ENCODE assay signal across 24 mouse cellular contexts in genomic region chr3:151639431-151640111, GRCm38 (mm10).
"Had no signal": no experiment of that assay in that cellular context is flagged by ENCODE, and none has a peak within 500 bp of the region (broad histone marks: within the 10 kb centered on the region; RNA-seq: fewer than 3 reads in every experiment).

No protein-coding gene starts in this region.

- DNase-seq: forebrain, postnatal 0 days; gastrocnemius, postnatal 14 days; gastrocnemius, postnatal 36 days; heart, adult 11 months; heart, adult 2 months; heart, postnatal 14 days; heart, postnatal 36 days; kidney, adult 18-20 months; kidney, adult 8-10 months; kidney, postnatal 10 days; kidney, postnatal 25 days; kidney, postnatal 4 days had no signal

- H3K4me2 ChIP-seq: heart, embryonic 11.5 days; heart, embryonic 13.5 days; heart, embryonic 15.5 days; hindbrain, embryonic 14.5 days; intestine, embryonic 15.5 days; limb, embryonic 12.5 days had no signal

- H3K9ac ChIP-seq: forebrain, postnatal 0 days; heart, embryonic 13.5 days; heart, embryonic 15.5 days; hindbrain, embryonic 14.5 days; intestine, embryonic 15.5 days; limb, embryonic 12.5 days had no signal

- H3K36me3 ChIP-seq: heart, embryonic 13.5 days; heart, embryonic 15.5 days; intestine, embryonic 15.5 days; limb, embryonic 10.5 days; limb, embryonic 12.5 days had no signal

- H3K9me3 ChIP-seq: heart, embryonic 13.5 days; heart, embryonic 15.5 days; intestine, embryonic 15.5 days; limb, embryonic 10.5 days; limb, embryonic 12.5 days had no signal

- H3K27me3 ChIP-seq: heart, embryonic 13.5 days; heart, embryonic 15.5 days; intestine, embryonic 15.5 days; limb, embryonic 12.5 days had no signal

- H3K4me3 ChIP-seq: heart, adult 2 months; heart, embryonic 13.5 days; heart, embryonic 15.5 days; intestine, embryonic 15.5 days; layer of hippocampus, adult 2 months; left cerebral cortex, adult 2 months; limb, embryonic 10.5 days; limb, embryonic 12.5 days had no signal

- H3K4me1 ChIP-seq: heart, embryonic 13.5 days; heart, embryonic 15.5 days; intestine, embryonic 15.5 days; limb, embryonic 12.5 days had no signal

- ATAC-seq: forebrain, postnatal 0 days; hindbrain, embryonic 16.5 days; inflammation-experienced regulatory T-cells, adult 6 months; intestine, embryonic 15.5 days; intestine, postnatal 0 days had no signal

- H3K27ac ChIP-seq: heart, adult 2 months; heart, embryonic 13.5 days; heart, embryonic 15.5 days; hindbrain, embryonic 14.5 days; intestine, embryonic 15.5 days; layer of hippocampus, adult 2 months; left cerebral cortex, adult 2 months; limb, embryonic 10.5 days; limb, embryonic 12.5 days had no signal
